Mouse (Mus musculus) T-cell, adult 2 months (primary cell): ENCODE measurements around the gene Efcab1.

Experiments used
- DNase-seq: peaks from one replicate; pipeline ENCODE4 v3.0.0; 2022; ENCODE audit warnings: low spot score

Gene Efcab1

GRCm38 (mm10) chr16:15014724-15015123 is 108.3 kb downstream of the Efcab1 start:
- no peak for DNase-seq
